Mouse (Mus musculus) heart, adult 9 months (tissue): Measurements from ENCODE around the gene Dzip1.

Source experiments
- DNase-seq, 2 experiments: peaks; one replicate each; pipeline ENCODE4 v3.0.0; 2022; ENCODE audit warnings: low spot score in 2 of 2

Gene Dzip1

DNA sequence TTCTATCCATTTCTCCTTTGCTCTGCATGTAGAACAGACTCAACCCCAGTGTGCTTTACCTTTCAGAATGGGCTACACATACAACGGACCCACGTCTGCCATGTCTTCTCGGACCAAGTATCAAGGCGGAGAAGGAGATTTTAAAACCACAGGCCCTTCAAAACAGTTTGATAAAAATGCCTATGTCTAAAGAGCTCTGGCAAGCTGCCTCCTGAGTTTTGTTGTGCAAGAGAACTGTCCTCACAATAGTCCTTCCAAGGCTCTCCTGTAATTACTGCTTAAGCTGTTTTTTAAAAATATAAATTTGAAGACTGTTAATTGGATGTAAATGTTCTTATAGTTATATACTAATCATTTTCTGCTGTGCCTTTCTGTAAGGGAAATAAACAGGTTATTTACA, 51.1 kb downstream of the Dzip1 start:
- no peak for DNase-seq

DNA sequence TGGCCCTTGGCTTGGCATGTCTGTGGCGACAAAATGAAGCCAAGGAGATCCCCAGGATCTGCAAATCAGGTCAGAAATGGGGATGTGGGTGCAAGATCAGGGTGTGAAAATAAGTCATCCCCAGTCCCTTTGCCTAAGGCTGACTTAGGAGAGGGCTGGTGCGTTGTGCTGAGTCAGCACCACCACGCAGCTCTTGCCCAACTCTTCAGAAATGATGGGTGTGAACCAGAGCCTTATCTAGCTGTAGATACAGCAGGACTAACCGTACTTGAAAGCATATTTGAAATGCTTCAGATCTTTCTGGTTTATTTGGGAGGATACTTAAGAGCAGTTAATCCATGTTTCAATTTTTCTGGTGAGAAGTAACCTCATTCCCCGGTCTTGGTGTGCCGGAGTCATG, 55.5 kb downstream of the Dzip1 start:
- DNase-seq: no peak

DNA sequence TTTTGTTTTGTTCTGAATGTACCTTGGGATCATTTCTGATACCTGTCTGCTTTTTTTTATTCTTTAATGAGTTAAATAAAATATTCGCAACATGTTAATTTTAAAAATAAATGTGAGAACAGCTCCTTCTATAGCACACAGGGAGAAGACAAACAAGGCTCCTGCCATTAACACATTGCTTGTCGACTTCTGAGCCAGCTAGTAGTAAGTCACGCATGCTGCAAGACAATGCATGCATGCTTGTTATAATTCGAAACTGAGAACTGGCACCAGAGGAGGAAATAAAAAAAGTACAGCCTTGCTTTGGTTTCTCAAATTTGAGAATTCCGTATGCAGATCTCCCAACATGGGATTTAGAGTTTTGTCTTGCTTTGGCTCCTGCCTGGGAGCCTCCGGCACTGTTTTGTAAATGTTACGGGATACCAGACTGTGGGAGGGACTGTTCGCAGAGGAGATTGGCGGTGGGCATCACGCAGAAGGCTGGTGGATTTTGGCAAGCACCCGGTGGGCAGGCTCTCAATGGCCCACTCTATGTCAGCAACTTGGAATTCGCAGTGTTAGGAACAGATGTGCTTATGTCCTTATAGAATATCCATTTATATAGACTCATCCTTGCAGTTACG, 57.0 kb downstream of the Dzip1 start:
- no peak for DNase-seq

DNA sequence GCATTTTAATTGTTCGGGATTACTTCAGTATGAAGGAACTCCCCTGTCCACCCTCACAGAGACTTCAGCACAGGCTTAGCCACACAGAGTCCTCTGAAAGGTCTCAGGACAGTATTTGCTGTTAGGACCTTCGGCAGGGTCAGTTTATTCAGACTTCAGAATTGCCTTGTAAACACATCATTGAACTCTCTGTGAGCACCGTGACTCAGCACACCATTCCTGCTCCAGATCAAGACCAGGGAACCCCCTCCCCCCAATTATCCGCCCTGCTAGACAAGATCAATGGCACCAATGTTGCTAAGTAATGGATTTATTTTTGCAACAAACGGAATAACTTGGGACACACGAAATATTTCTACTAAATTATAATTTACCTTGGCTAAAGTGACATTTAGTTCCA, 57.9 kb downstream of the Dzip1 start:
- no peak for DNase-seq

DNA sequence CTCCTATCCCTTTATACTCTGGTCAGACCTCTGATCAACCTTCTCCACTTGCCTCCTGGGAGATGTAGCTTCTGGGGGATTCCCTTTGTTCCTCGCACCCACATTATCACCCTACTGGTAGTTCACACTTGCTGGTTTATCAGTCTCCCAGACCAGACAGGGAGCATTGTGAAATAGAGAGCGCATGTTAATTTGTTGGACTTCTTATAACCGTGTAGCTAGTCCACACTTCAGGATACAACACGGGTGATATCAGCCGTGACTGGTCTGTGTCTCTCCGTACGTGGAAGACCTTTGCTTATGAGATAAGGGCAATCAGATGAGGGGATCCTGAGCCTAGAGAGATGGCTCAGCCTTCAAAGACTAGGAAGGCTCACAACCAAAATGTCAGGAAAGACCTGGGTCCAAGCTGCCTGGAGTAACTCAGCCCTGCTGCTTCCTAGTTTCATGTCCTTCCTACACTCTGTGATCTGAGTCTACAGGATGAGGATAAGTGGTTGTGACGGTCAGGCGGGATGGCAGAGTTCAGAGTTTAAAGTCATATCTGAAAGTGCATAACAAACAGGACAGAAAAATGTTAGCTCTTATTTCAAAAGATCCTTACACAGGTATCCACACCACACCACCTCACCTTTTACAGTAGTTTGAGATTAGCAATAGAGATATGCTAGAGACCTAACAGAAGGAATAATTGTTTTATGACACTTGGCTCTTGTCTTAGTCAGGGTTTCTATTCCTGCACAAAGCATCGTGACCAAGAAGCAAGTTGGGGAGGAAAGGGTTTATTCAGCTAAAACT, 59.0 kb downstream of the Dzip1 start:
- no peak for DNase-seq

DNA sequence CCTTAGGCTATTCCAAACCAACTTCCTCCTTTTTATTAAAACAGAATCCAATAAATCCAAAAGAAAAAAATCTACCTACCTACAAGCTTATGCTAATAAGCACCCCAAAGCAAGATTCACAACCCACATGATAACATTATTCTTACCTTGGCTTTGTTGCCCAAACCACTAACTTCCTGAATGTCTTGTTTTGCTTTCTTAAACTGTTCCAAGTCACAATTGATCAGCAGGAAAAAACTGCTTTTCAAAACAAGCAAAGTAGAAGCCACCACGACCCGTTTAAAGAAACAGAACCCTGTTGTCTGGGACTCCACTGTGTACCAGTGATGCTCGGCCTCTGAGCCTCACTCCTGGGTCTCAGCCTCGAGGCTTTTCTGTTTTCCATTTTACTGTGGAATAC, 60.4 kb downstream of the Dzip1 start:
- DNase-seq: no peak

DNA sequence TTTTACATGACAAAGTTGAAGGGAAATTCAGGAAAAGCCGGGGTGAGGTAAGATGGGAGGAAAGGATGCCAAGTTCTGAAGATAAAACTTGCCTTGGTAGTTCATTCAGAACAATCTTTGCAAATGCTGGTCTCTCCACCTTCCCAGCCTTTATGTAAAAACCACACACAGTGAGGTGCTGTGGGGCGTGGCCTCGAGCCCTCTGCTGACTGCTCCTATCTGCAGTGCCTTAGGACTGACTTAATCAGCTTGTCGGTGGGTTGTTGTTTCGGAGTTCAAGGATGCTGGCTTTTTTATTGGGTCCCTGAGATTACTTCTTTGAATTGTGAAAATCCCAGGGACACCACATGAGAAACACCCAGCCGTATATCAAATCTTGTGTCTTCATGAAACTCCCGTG, 63.0 kb downstream of the Dzip1 start:
- DNase-seq: no peak

DNA sequence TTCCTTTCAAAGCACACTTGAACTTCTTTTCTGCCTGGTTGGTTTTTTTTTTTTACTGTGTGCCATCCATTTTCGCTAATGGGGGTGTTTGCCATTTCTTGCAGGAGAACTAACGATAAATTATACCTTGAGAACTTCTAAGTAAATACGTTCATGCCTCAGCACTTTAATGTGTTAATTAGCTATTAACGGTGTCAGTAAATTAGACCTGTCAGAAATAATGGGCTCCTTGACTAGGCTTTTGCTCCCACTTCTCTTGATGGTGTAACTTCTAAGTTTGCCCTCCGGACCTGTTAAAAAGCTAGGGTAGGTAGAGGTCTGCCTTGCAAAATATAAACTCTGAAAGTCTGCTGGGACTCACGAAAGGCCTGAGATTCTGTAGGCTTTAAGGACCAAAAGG, 66.9 kb downstream of the Dzip1 start:
- no peak for DNase-seq

DNA sequence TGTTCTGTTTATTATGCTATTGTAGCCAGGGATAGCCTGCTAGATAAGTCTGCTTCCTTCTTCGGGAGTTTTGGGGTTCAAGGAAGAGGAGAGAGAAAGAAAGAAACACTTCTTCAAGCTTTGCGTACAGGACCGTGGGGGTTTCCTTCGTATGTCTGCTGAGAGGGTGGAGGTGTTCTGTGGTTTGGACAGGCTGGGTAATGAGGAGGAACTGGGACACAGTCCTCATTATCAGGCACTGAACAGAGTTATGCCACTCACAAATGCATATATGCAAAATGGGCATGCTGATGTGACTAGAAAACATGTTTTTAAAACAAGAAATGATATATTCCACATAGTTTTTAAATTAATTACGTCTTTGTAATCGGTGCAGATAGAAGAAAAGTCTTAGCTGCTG, 68.7 kb downstream of the Dzip1 start:
- DNase-seq: no peak

DNA sequence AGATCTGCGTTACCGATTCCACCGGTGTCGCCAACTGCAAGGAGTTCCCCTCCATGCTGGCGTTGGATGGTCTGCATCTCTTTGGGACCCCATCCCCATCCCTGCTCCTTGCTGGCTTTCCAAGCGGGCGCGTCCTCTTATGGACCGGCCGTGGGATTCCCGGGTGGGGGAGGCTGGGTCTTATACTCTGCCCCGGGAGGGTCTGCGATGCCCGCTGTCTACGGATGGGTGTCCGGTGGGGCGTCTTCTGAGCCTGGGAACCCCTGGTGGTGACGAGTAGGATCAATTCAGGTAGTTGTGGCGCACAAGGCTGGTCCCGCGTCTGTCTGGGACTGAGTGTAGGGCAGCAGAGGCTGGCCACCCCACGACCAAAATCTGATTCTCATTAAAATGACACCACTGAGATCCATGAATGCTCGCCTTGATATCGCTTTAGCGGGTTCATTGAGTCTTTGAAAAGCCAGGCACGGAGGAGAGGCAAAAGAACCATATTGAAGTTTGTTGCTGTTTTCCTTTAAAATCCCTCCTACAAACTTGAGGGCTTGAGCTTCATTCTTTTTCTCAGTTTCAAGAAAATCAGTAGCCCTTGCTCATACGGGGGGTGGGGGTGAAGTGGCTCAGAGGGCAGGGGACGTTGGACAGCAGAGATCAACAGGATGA, 70.0 kb downstream of the Dzip1 start:
- DNase-seq: no peak

DNA sequence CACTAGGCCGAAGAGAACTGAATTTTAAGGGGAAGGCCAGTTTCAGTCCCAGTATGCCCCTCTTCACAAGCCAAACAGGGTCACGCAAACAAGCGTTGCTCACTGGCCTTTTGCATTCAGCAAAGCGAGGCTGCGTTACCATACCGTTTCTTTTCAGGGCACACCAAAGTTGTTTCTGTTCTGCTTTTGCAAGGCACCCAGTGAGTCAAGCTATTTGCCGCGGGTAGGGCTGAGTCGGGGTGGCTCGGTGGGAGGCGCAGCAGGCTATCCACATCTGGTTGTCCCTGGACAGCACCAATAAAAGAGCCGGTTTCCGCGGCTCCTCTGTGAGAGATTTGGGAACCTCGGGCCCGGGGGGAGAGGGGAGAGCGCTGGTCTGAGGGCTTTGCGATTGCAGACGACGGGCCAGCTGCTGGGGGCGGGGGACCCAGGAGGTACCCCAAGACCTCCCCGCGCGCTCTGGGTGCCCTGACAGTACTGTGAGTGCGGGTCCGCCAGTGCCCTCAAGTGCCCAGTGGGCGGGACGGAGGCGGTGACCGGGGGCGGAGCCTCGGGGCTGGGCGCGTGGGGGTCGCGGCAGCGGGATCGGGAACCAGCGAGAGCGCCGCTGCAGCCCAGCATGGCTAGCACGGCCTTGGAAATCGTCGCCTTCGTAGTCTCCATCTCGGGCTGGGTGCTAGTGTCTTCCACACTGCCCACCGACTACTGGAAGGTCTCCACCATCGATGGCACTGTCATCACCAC, 70.7 kb downstream of the Dzip1 start:
- peak; percentile 7 to 17 for DNase-seq

DNA sequence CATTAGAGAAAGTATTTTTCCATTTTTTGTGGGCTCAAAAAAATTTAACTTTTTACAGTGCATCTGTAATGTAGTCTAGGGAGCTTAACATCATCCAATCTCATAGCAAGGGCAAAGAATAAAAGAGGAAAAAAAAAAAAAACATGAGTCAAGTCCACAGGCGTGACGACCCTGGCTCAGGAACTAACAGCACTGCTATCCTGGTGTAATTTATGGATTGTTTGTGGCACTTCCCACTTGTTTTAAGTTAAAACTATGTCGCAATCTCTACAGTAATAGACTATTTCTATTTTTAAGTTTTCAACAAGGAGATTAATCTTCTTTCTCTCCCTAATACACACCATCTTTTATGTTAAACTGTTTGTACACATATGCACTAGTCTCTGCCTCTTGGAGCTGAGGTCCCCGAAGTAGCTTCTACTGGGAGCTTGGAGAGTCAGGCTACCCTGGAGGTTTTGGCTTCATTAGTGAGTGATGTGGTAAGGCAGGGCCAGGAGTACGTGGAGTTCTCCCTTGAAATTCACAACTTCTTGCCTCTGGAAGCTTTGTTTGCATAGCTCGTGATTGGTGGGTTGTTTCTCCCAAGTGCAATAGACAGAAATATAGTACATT, 73.7 kb downstream of the Dzip1 start:
- no peak for DNase-seq

DNA sequence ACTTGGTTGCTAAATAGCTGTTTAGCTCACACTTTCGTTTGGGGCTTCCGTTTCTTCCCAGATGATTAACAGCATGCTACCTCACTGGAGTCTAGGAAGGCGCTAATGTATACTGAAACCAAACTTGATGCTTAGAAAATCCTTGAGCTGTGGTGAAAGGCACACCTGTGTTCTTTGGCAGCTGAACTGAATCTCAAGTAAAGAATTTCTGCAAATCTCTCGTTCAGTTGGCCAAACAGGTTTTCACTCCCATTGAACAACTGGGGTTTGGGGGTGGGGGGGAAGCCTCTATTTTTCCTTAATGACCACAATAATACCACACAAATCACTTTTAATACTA, 74.6 kb downstream of the Dzip1 start:
- DNase-seq: no peak

DNA sequence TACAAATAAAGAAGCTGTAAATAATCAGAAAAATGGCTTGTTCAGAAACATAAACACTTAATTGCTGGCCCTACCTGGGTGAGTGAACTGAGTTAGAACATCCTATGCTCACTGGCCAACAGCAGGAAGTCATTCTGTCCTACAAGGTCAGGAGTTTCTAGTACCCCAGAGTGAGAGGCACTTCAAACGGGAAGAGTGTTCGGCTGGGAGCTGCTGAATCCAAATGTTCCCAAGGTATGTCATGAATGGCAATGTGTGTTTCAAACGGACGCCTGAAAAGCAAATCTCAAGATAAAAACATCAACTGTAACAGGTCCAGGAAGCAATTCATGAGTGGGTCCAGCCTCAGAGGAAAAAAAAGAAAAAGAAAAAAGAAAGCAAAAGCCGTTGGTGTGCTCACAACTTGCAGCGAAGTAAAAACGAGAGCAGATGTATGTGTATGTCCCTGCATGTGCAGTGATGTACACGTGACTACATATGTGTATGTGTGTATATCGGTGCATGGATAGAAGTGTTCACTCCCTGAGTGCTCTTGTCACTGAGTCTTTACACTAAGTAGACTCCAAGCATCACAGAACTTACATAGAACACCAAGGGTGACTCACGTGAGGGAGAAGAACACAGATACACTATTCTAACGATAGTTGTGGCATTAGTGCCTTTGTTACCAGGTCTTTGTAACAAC, 75.1 kb downstream of the Dzip1 start:
- DNase-seq: no peak

DNA sequence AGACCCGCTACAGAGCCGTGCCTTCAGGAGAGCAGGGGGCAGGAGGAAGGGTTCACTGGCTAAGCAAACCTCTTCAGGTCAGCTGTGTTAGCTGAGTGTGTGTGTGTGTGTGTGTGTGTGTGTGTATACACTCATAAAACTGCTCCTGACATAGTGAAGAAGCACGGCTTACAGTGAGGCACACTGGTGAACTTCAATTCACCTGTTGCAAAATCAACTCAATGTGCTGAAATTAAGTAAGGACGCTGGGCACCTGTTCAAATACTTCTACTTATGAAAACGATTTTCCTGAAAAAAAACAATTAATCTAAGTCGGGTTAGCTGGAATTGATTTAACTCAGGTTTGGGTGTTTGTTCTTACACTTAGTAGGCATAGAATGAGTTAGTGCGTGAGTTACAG, 77.1 kb downstream of the Dzip1 start:
- DNase-seq: no peak

DNA sequence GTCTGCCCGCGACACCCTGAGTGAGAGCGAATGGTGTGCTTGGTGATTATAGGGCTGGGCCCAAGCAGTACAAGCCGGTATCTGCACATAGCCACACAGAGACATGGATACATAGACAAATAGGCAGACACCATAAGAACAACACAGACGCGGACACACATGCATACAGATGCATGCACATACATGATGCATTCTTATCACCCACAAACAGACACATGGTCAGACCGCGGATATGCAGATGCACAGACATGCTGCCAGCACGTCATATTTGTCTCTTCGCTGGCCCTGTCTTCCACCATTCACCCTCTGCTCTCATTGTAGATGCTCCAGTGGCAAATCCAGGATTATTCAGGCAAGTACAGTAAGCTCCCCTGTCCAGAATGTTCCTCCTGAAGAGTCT, 78.4 kb downstream of the Dzip1 start:
- DNase-seq: no peak

DNA sequence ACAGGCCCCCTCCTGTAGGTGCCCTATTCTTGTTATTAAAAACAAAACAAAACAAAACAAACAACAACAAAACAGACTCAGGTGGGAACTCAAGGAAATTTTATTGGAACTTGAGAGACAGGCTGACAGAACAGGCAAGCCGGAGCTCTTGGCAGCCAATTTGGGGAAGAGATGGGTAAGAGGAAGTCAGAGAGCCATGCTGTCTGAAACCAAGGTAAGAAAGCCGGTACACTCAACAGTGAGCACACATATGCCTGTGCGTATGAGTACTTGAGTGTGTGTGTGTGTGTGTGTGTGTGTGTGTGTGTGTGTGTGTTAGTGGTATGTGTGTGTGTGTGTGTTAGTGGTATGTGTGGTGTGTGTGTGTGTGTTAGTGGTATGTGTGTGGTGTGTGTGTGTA, 82.9 kb downstream of the Dzip1 start:
- DNase-seq: no peak

DNA sequence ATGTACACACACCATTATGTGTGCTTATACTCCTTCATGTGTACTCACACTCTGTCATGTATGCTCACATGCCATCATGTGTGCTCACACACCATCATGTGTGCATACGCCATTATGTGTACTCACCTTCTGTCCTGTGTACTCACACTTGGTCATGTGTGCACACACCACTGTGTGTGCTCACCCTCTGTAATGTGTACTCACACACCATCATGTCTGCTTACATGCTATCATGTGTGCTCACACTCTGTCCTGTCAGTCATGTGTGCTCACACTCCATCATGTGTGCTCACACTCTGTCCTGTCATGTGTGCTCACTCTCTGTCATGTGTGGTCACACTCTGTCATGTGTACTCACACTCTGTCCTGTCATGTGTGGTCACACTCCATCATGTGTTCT, 85.2 kb downstream of the Dzip1 start:
- no peak for DNase-seq

DNA sequence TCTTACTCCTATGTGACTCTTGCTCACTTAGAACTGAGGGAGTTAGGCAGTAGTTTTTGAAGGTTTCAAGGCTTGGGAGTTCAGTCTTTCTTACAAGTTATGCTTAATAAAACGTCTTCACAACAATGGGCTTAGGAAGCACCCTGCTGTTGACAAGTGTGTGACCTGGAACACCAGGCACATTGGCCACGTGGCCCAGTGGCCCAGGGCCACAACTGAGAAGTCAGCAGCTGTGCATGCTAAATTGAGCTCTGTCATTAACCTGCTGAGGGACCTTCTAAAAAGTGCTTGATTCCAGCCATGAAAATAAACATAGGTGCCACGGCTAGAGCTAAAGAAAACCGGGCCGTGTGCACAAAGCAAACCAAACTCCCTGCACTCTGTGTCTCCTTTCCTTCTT, 85.8 kb downstream of the Dzip1 start:
- peak in 1 of 2 experiments; percentile 17 for DNase-seq

DNA sequence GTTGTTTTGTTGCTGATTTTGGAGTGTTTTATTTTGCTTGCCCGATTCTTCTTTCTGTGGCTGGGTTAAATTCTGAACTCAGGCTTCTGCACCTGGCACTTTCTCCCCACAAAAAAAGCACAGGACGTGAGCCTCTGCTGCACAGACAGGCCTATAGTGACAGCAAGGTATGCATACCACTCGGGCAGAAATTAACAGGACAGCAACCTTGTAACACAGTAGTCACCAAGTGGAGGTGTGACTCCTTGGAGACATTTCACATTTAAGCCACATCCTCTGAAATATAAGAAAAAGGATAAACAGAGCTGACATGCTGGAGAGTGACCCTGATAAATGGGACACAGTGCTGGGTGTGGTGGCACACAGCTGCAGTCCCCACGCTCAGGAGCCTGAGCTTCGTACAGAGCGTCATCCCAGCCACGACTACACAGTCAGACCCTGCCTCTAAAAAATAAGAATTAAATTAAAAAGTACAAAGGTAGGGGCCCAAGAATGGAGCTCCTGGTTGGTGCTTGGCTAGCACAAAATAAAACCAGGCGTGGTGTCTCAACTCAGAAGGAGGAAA, 86.6 kb downstream of the Dzip1 start:
- no peak for DNase-seq

DNA sequence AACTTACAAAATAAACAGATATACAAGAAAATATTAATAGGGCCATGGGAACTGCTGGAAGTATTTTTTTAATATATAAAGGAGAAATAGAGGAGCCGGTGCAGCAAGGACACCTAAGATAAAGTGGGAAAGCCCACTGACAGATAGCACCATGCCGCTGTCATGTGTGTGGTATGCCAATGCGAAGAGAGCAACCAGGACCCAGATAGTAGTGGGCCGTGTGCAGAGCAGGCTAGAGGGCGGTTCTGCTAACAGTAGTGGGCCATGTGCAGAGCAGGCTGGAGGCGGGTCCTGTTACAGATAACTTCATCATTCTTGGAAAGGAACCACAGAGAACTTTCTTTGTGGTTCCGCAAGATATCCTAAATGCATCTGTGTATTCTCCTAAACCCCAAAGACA, 88.5 kb downstream of the Dzip1 start:
- DNase-seq: no peak
